Mouse (Mus musculus) naive thymus-derived CD4-positive, alpha-beta T cell, adult 2 months (primary cell): ENCODE data around the gene Aoc2.
"Not testable (repeated sequence)": the region's sequence is repeated elsewhere in the genome, so short reads cannot be mapped to it uniquely, and the experiment has no call there.

Experiments used
- DNase-seq: peaks from one replicate; pipeline ENCODE4 v3.0.0-alpha.2; 2011; ENCODE audit warnings: low read depth

Gene Aoc2

DNA sequence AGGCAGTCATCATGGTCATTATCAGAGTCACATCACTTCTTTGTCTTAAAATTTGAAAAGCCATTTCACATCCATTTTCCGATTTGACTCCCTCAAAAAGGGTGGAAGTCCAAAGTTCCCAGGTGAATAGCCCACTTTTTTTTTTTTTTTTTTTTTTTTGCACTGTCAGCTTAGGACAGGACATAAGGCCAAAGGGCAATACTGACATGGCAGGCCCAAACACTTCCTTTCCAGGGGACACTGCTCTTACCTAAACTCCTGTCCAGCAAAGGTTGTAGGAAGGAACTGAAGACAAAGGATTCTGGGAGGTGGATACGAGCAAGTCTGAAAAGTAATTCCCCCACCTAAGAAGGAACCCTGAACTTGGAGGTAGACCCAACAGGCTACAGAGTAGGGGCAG lies 31.1 kb downstream of the Aoc2 start:
- DNase-seq: no peak

GRCm38 (mm10) chr11:101357505-101358182 lies 32.8 kb downstream of the Aoc2 start:
- no peak for DNase-seq

DNA sequence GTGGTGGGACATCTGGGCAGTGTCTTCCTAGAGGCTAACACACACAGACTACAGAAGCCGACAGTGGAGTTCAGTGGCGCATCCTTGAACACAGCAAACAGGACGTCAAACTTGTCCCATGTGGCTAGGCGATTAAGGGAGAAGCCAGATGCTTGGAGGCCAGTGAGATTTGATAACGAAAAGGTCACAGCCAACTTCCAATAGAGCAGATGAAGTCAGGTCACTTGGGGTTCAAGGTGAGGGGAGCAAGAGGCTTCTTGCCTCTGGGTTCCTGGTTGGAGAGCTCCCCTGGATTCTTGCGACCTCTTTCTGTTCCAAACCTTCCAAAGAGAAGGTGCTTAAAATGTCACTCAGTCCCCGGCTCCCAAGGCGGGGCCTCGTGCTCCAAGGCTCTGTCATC lies 34.9 kb downstream of the Aoc2 start:
- DNase-seq: no peak

DNA sequence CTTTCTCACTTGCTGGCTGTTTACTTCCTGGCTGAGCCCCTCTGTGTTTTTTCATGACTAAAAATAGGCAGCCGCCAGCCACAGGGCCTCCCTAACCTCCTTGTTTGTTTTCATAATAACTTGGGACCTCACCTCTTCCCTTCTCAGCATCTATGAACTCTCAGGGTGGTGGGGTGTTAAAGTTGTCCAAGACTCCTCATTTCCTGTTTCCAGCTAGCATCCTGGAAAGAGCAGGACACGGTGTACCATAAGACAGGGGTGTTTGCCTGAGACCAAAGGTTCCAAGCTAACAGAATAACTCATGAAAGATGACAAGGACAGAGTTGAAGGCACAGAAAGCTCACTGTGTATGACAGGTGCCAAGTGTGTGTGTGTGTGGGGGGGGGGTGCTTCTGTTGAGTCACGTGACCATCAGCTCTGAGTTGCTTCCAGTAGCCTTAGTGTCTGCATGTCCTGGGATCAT lies 35.8 kb downstream of the Aoc2 start:
- peak; percentile 14 for DNase-seq

- no peak for DNase-seq
These were observed 39.7 kb downstream of the Aoc2 start for GRCm38 (mm10) chr11:101364531-101364931.

GRCm38 (mm10) chr11:101367326-101367935 lies 42.6 kb downstream of the Aoc2 start, which contains the start of gene G6pc:
G6pc (plus strand) TSS chr11:101367561.
- no peak for DNase-seq

GRCm38 (mm10) chr11:101370141-101370540 lies 45.3 kb downstream of the Aoc2 start:
- no peak for DNase-seq

- no peak for DNase-seq
These were observed 49.6 kb downstream of the Aoc2 start for GRCm38 (mm10) chr11:101374421-101374938.

- not testable (repeated sequence) for DNase-seq
These were observed 53.3 kb downstream of the Aoc2 start for GRCm38 (mm10) chr11:101378196-101378595.

GRCm38 (mm10) chr11:101378926-101379325 lies 54.1 kb downstream of the Aoc2 start:
- DNase-seq: no peak
